In genomic region chrX:167828456-167828855, GRCm38 (mm10) we compare ENCODE assay signal across 22 mouse cellular contexts.
"Had no signal": no experiment of that assay in that cellular context is flagged by ENCODE, and none has a peak within 500 bp of the region (broad histone marks: within the 10 kb centered on the region; RNA-seq: fewer than 3 reads in every experiment).

No protein-coding gene starts in this region.

- DNase-seq: kidney, adult 11 months; kidney, adult 8-10 months; kidney, postnatal 10 days; kidney, postnatal 36 days; liver, postnatal 0 days; lung, embryonic 14.5 days; retina, postnatal 1 day; right cerebral cortex, postnatal 4 days; spleen, adult 18-20 months; thymus, postnatal 25 days had no signal

- ATAC-seq: liver, postnatal 0 days; lung, postnatal 0 days; midbrain, embryonic 13.5 days; midbrain, embryonic 16.5 days had no signal

- H3K4me3 ChIP-seq: kidney, embryonic 15.5 days; limb, embryonic 12.5 days; limb, embryonic 15.5 days; midbrain, embryonic 10.5 days; midbrain, embryonic 13.5 days; myocyte; neural tube, embryonic 13.5 days; stomach, embryonic 15.5 days had no signal

- H3K27ac ChIP-seq: kidney, embryonic 15.5 days; limb, embryonic 12.5 days; limb, embryonic 15.5 days; liver, embryonic 14.5 days; macrophage; midbrain, embryonic 10.5 days; midbrain, embryonic 13.5 days; neural tube, embryonic 13.5 days; stomach, embryonic 15.5 days had no signal
